Mouse (Mus musculus): ENCODE results near the gene Neurl4. TPM values are rescaled to one million over a fixed set of nuclear protein-coding genes. Genes with fewer than 3 reads are reported as not detected.

Neurl4 gene
- polyA plus RNA-seq, 1 experiment from 2014 or later = 14.3 TPM

DNA sequence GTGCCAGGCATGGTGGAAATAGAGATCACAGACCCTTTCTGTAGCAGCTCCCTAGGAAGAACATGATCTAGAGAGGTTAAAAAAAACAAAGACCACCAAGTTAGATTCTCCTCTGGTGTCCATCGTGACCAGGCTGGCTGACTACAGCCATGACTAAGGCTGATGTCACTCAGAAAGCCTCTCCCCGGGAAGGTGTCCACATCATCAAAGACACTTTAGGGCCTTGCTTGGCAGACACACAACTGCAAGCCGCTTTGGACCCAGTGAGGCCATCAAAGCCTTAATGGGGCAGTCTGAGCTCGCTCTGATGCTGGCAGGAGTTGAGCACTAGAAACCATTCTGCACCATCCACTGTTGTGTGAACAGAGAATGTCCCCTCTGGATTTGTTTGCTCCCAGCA is 28.4 kb upstream of the Neurl4 start:
- WGBS = 88% methylated on average over 4 of the region's 4 CpGs
- H3K27me3 ChIP-seq (ENCODE audit: poor library complexity, severe bottlenecking) = no peaks in the 10 kb centered on the region

DNA sequence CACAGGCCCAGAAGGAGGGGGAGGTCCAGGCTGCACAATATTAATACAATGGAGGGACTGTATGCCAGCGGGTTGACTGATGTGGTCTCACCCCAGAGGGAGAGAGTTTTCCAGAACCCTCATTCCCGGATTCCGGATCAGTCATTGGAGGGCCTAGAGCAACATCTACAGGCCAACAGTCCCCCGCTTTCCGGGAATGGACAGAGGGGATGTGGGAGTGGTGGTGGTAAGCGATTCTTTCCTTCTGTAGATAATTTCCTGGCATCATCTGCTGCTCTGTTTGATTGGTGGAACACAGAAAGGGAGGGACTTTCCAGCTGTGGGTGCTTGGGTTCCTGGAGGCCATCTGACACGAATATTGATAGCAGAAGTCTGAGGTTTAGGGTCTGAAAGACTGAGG is 24.7 kb upstream of the Neurl4 start:
- no peak for DNase-seq (ENCODE audit: extremely low spot score, low spot score)
- WGBS = 71% methylated on average over 7 of the region's 7 CpGs
- Histone ChIP-seq H3K27me3 (ENCODE audit: poor library complexity, severe bottlenecking) (peaks cover 16% of the 10 kb centered on the region), H3K4me1 (peaks cover 54% of the 10 kb centered on the region), H3K4me3 (no peak overlapping the region), H3K9me3 (no peaks in the 10 kb centered on the region), H3K27ac (0 out of 2 replicates have a peak overlapping the region, but pooled peaks have one; percentile 75), H3K36me3 (replicated peaks) (no peaks in the 10 kb centered on the region)

More for the DNA sequence above, 28.4 kb upstream of the Neurl4 start:
- no peak for DNase-seq (ENCODE audit: extremely low spot score, low spot score)
- Histone ChIP-seq H3K9me3 (no peaks in the 10 kb centered on the region), H3K27ac (no peak overlapping the region), H3K4me1 (peaks cover 16% of the 10 kb centered on the region), H3K36me3 (replicated peaks) (no peaks in the 10 kb centered on the region), H3K4me3 (no peak overlapping the region)

GRCm38 (mm10) chr11:69876867-69877266 is 24.0 kb upstream of the Neurl4 start:
- DNase-seq (ENCODE audit: extremely low spot score, low spot score) = peak; percentile 85
- Histone ChIP-seq H3K9me3 (no peaks in the 10 kb centered on the region), H3K4me1 (peaks cover 60% of the 10 kb centered on the region), H3K36me3 (replicated peaks) (no peaks in the 10 kb centered on the region), H3K4me3 (peak overlapping the region; percentile 42), H3K27me3 (ENCODE audit: poor library complexity, severe bottlenecking) (peaks cover 21% of the 10 kb centered on the region), H3K27ac (peak overlapping the region; percentile 75)
- 1% methylated on average over 12 of the region's 12 CpGs for WGBS

GRCm38 (mm10) chr11:69877878-69878277 is 23.0 kb upstream of the Neurl4 start, which contains the start of gene Tmem95:
TSS of gene Tmem95 (minus strand) at chr11:69878018.
- Histone ChIP-seq H3K4me1 (peaks cover 66% of the 10 kb centered on the region), H3K4me3 (peak within 1 kb of the TSS; percentile 58), H3K27ac (peak within 1 kb of the TSS; percentile 75), H3K9me3 (no peaks in the 10 kb centered on the region), H3K36me3 (replicated peaks) (no peaks in the 10 kb centered on the region), H3K27me3 (ENCODE audit: poor library complexity, severe bottlenecking) (peaks cover 30% of the 10 kb centered on the region)
- no peak for DNase-seq (ENCODE audit: extremely low spot score, low spot score)
- WGBS = 92% methylated on average over 11 of the region's 11 CpGs

DNA sequence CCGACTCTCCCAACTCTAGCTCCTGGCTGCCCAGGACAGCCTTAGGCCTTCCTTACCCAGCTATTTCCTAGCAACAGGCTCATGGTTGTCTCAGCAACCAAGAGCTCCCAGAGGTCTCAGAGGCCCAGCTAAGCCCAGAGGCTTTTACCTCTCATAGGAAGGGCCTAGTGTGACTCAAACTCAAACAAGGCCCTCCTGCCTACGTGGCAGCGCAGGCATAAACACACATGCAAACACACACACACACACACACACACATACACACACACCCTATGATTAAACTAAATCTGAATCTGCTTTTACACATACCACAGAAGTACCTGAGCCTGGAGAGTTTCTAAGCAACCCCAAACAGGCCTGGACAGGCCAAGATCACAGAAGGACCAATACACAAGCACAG is 22.5 kb upstream of the Neurl4 start:
- H3K27me3 ChIP-seq (ENCODE audit: poor library complexity, severe bottlenecking) = peaks cover 30% of the 10 kb centered on the region
- WGBS = 83% methylated on average over 3 of the region's 3 CpGs
- H3K9me3 ChIP-seq = no peaks in the 10 kb centered on the region
- H3K36me3 ChIP-seq (replicated peaks) = no peaks in the 10 kb centered on the region
- no peak overlapping the region for H3K27ac ChIP-seq
- no peak overlapping the region for H3K4me3 ChIP-seq
- DNase-seq (ENCODE audit: extremely low spot score, low spot score) = no peak
- peaks cover 66% of the 10 kb centered on the region for H3K4me1 ChIP-seq

DNA sequence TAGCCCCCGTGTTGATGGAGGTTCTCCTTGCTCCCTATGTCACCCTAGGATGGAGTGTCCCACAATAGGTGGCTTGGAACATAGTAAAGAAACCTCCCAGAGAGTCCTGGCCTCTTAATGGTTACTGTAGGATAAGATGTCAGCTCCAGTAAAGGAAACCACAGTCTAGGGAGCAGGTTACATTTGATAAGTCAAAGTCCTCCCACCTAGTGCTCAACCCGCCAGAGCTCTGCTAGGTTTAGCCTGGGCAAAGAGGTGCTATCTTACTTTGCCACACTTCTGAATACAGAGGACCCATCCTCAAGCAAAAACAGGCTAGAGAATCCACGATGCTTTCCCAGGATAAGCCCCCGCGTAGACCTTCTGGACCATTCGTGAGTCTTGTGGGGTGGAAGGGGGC is 21.9 kb upstream of the Neurl4 start:
- Histone ChIP-seq H3K4me1 (peaks cover 66% of the 10 kb centered on the region), H3K4me3 (peak overlapping the region; percentile 58; the same call in 1 of the 2 replicates), H3K9me3 (no peaks in the 10 kb centered on the region), H3K27me3 (ENCODE audit: poor library complexity, severe bottlenecking) (peaks cover 30% of the 10 kb centered on the region), H3K36me3 (replicated peaks) (no peaks in the 10 kb centered on the region), H3K27ac (no peak overlapping the region)
- no peak for DNase-seq (ENCODE audit: extremely low spot score, low spot score)
- 91% methylated on average over 6 of the region's 6 CpGs for WGBS

DNA sequence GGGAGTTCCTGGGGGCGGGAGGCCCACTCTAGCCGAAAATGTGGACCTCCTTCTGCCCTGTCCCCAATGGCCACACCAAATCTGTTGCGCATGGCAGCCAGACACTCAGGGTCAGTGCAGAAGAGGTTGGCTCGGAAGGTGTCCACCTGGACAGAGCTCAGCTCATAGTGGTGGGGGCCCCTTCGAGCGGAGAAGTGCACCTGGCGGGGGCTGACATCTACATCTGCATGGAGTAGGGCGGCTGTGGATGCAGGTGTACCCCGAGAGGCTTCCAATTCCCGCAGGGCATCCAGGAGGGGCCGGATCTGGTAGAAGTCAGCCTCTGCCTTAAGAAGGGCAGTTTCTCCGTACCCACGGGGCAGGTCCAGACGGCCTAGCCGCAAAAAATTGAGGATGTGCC is 21.2 kb upstream of the Neurl4 start:
- H3K27me3 ChIP-seq (ENCODE audit: poor library complexity, severe bottlenecking) = peaks cover 30% of the 10 kb centered on the region
- peaks cover 66% of the 10 kb centered on the region for H3K4me1 ChIP-seq
- peak overlapping the region; percentile 58 for H3K4me3 ChIP-seq
- peak overlapping the region; percentile 84 for H3K27ac ChIP-seq
- DNase-seq (ENCODE audit: extremely low spot score, low spot score) = no peak
- 61% methylated on average over 15 of the region's 15 CpGs for WGBS
- H3K9me3 ChIP-seq = no peaks in the 10 kb centered on the region
- H3K36me3 ChIP-seq (replicated peaks) = no peaks in the 10 kb centered on the region

DNA sequence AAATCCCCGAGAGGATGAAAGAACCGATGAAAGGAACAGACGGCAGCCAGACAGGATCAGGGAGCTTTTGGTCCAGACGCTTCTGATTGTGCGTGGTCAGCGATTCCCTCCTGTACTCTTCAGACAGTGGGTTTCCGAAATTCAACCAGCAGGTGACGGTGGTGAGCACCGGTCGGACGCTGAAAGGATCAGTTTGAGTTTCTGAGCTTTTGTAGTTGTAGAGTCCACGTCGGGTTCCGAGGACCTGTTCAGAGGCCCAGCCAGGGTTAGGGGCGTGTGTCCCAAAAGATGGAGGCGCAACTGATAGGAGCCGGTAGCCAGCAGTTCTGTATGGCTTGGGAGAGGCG is 20.4 kb upstream of the Neurl4 start:
- peak overlapping the region; percentile 84 for H3K27ac ChIP-seq
- no peak for DNase-seq (ENCODE audit: extremely low spot score, low spot score)
- H3K4me1 ChIP-seq = peaks cover 69% of the 10 kb centered on the region
- WGBS = under 1% methylated on average over 18 of the region's 18 CpGs
- H3K9me3 ChIP-seq = no peaks in the 10 kb centered on the region
- peaks cover 33% of the 10 kb centered on the region for H3K27me3 ChIP-seq (ENCODE audit: poor library complexity, severe bottlenecking)
- no peaks in the 10 kb centered on the region for H3K36me3 ChIP-seq (replicated peaks)
- H3K4me3 ChIP-seq = peak overlapping the region; percentile 58

GRCm38 (mm10) chr11:69880853-69881603 is 19.8 kb upstream of the Neurl4 start, which contains the start of gene Kctd11:
TSS of gene Kctd11 (minus strand) at chr11:69881406.
- peak; percentile 85 for DNase-seq (ENCODE audit: extremely low spot score, low spot score)
- no peaks in the 10 kb centered on the region for H3K9me3 ChIP-seq
- H3K4me1 ChIP-seq = peaks cover 67% of the 10 kb centered on the region
- H3K27ac ChIP-seq = peak within 1 kb of the TSS; percentile 84
- WGBS = under 1% methylated on average over 46 of the region's 46 CpGs
- peaks cover 34% of the 10 kb centered on the region for H3K27me3 ChIP-seq (ENCODE audit: poor library complexity, severe bottlenecking)
- no peaks in the 10 kb centered on the region for H3K36me3 ChIP-seq (replicated peaks)
- peak within 1 kb of the TSS; percentile 58 for H3K4me3 ChIP-seq

- no peak for DNase-seq (ENCODE audit: extremely low spot score, low spot score)
- no peaks in the 10 kb centered on the region for H3K36me3 ChIP-seq (replicated peaks)
- peak overlapping the region; percentile 58 for H3K4me3 ChIP-seq
- WGBS = 58% methylated on average over 21 of the region's 21 CpGs
- H3K27me3 ChIP-seq (ENCODE audit: poor library complexity, severe bottlenecking) = peaks cover 34% of the 10 kb centered on the region
- H3K27ac ChIP-seq = peak overlapping the region; percentile 84
- H3K9me3 ChIP-seq = no peaks in the 10 kb centered on the region
- peaks cover 57% of the 10 kb centered on the region for H3K4me1 ChIP-seq
Observed at GRCm38 (mm10) chr11:69881787-69882670, 18.8 kb upstream of the Neurl4 start.

DNA sequence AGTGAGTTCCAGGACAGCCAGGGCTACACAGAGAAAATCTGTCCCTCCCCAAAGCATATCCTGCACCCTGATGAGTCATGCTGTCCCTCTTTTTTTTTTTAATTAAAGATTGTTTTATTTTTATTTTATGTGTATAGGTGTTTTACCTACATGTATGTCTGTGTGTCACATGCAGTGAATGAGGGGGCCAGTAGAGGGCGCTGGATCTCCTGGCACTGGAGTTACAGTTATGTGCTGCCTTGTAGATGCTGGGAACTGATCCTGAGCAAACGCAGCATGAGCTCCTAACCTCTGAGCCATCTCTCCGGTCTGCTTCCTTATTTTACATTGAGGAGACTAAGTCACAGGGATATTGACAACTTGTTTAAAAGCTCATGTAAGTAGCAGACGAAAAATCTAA is 17.8 kb upstream of the Neurl4 start:
- Histone ChIP-seq H3K27me3 (ENCODE audit: poor library complexity, severe bottlenecking) (peaks cover 34% of the 10 kb centered on the region), H3K9me3 (no peaks in the 10 kb centered on the region), H3K36me3 (replicated peaks) (no peaks in the 10 kb centered on the region), H3K4me1 (peaks cover 47% of the 10 kb centered on the region), H3K4me3 (no peak overlapping the region), H3K27ac (no peak overlapping the region)
- no peak for DNase-seq (ENCODE audit: extremely low spot score, low spot score)
- 61% methylated on average over 4 of the region's 4 CpGs for WGBS

GRCm38 (mm10) chr11:69883527-69884151 is 17.2 kb upstream of the Neurl4 start:
- Histone ChIP-seq H3K9me3 (no peaks in the 10 kb centered on the region), H3K36me3 (replicated peaks) (no peaks in the 10 kb centered on the region), H3K4me3 (no peak overlapping the region), H3K4me1 (peaks cover 41% of the 10 kb centered on the region), H3K27me3 (ENCODE audit: poor library complexity, severe bottlenecking) (peaks cover 33% of the 10 kb centered on the region), H3K27ac (no peak overlapping the region)
- DNase-seq (ENCODE audit: extremely low spot score, low spot score) = no peak
- 88% methylated on average over 8 of the region's 8 CpGs for WGBS
